Mouse (Mus musculus) gastrocnemius, postnatal 25 days (tissue): ENCODE measurements around the gene Sobp. TPM values are rescaled to one million over a fixed set of nuclear protein-coding genes. Genes with fewer than 3 reads are reported as not detected.

Experiments used
- total RNA-seq, 2 experiments: library from RNA; stranded (reverse); gene quantifications; 1 replicate in 1 of 2; 2 replicates in 1 of 2; pipeline ENCODE4 v1.2.3; 2021

Gene Sobp
- total RNA-seq, 2 experiments from 2014 or later: 22.7 to 24.3 TPM

Other genes with a start within 250 kb of the Sobp start
- 1 to 10 TPM; 1.9 to 2.6 TPM for gene 9030612E09Rik, start 174 bp upstream of the Sobp start, total RNA-seq
- 10 to 100 TPM; 17.8 to 20.1 TPM for gene Pdss2, start 47.0 kb upstream of the Sobp start, total RNA-seq